Mouse (Mus musculus) cerebral cortex, adult 2 months (tissue): ENCODE measurements around the gene Podxl.

Source experiments
- WGBS: fragments of 180-500 bp; shearing (Covaris S2); methylation state at CpG from one replicate; pipeline ENCODE4 v1.1.7; 2018; 5-methylcytosine and 5-hydroxymethylcytosine counted together

Podxl gene

GRCm38 (mm10) chr6:31523657-31524056 is 40.1 kb downstream of the Podxl start:
- WGBS: 88% methylated on average over 4 of the region's 4 CpGs

DNA sequence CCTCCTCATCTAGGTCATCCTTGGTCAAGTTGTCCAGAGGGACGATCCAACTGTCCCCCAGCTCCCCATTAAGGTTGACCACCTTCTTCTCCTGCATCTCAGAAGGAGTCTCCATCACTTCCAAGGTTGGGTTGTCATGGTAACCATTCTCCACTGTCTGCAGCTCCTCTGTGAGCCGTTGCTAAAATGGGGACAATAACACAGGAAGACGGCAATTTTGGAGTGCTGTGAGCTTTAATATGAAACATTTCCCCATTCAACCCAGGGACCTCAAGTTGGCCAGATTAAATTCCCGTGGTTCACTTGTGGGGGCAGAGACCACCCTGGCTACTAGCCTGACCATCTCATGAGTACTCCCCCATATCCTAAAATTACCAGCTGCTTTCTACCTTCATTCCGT is 40.7 kb downstream of the Podxl start:
- WGBS: 24% methylated on average over 5 of the region's 5 CpGs

DNA sequence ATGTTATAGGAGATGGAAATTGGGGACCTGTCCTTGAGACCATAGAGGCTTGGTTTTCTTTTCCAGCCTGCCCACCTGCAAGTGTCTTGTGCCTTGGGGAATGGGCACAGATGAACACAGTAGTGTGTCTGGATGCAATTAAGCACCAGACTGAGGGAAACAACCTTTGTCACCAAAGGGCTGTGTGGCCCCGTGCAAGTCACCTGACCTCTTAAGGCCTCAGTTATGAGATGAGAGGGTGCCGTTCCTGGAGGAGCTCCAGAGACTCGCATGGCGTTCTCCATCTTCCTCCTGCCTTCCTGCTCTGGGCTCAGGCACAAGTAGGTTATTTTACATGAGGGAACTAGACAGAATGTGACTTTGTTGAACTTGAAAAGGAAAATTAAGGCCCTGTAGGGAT is 41.3 kb downstream of the Podxl start:
- 76% methylated on average over 4 of the region's 4 CpGs for WGBS

- WGBS: 62% methylated on average over 8 of the region's 8 CpGs
These were observed 42.1 kb downstream of the Podxl start for GRCm38 (mm10) chr6:31521491-31522355.

- WGBS: 64% methylated on average over 7 of the region's 7 CpGs
These were observed 43.1 kb downstream of the Podxl start for GRCm38 (mm10) chr6:31520486-31521215.

DNA sequence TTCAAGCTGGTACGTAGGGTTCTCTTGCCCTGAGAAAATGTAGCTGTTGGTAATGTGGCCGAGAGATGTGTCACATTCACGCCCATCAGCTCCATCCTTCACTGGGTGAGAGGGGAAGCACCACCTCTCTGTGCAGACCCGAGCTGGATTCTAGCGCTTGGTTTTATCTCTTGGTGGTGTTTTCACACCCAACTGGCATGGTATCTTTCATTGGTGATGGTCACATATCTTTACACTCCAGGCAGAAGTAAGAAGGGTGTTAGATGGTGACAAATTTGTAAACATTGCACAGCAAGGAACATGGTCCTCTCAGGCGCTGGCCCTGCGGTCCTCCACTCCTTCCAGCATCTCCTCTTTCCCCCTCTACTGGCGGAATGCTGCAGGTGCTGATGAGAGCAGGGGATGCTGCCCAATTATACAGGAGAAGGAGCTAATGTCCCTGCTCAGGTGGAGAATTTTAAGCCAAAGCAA is 44.7 kb downstream of the Podxl start:
- WGBS: 67% methylated on average over 8 of the region's 8 CpGs

DNA sequence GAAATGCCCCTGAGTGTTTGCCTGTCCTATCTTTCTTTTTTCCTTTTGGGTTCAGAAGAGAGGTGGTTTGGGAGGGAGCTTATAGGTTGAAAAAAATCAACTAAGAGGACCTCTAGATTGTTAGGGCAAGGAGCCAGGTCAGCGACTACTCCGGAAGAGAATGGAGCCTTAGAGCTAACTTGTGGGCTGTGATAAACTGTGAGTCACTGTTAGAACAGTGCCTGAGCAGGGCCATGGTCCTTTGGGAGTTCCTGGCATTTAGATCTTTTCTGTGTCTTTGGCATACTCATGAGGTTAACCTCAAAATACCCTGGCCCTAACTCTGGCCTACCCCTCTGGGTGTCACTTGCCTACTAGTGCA is 45.5 kb downstream of the Podxl start:
- WGBS: 33% methylated on average over 2 of the region's 2 CpGs

DNA sequence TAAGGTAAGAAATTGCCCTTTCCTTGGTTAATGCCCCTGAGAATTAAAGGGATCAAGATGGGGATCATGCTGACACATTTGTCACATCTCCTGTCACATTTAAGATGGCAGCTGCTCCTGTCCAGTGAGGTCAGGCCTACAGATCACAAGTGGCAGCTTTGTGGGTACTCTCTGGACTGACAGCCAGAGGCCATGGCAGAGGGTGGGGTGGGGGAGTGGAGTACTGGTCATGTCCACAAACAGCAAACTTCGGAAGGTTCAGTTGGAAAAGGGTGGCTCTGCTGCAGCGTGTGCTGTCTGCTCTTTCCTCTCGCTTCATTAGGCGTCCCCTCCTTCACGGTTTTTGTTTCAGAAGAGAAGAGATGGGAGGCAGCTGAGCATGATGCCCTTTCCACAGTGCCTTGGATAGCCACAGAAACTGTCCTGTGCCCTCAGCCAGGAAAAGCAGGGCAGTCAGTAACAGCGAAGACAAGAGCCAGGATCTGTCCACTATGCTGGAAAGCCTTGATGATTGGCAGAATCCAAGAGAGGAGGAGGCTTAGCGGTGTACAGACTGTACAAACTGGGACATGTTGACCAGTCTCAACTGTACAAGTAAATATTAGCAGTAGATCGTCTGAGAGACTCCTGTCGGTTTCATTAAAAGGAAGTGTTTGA is 46.0 kb downstream of the Podxl start:
- WGBS: 66% methylated on average over 9 of the region's 9 CpGs

DNA sequence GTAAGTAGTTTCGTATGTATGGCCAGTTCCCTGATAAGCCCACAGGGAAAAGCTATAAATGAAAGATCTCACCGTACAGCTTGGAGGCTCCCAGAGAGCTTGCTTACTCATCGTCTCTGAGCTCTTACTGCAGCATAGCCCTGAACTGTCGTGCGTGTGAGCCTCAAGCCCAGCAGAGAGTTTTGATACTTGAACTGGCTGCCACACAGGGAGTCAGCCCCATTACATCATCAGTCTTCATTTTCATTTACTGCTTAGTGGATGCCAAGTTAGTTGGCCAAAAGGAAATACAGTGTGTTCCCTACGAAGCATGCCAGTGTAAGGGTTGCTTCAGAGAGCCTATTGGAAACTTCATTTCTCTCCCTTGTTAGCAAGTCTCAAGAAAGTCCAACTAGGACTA is 50.1 kb downstream of the Podxl start:
- 33% methylated on average over 6 of the region's 6 CpGs for WGBS

GRCm38 (mm10) chr6:31502614-31503013 is 61.2 kb downstream of the Podxl start:
- 32% methylated on average over 2 of the region's 2 CpGs for WGBS

GRCm38 (mm10) chr6:31500260-31500659 is 63.5 kb downstream of the Podxl start:
- WGBS: 91% methylated on average over 2 of the region's 2 CpGs

DNA sequence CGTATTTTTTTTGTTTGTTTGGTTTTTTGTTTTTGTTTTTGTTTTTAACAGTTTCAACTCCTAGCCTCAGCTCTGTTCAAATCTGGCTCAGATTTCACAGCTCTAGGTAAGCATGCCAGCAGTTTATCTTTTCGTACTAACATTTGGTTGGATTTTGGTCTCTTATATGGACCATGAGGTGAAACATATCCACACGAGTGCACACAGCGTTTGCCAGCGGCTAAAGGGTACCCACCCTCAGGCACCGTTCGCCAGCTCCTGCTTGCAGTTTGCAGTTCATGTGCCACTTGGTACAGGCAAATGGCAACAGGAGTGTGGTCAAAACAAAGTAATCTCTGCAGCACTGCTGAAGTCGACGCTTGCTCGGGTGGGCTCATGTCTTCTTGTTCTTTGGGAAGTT is 63.9 kb downstream of the Podxl start:
- WGBS: 77% methylated on average over 10 of the region's 10 CpGs

DNA sequence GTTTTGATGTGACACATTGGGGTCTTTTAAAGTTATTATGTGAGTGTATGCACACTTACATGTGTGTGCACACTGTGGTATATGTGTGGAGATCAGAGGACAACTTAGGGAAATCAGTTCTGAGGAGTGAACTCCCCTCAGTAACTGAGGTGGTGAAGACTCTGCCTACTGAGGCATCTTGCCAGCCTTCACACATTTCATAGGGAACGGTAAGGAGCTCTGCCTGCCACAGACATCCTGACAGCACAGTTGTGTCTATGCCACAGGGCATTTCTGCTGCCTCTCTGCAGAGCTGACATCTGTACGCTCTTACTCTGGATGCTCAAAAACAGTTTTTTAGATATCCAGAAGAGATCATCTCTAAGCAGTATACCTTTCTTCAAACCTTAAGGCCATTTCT is 67.6 kb downstream of the Podxl start:
- 41% methylated on average over 2 of the region's 2 CpGs for WGBS

DNA sequence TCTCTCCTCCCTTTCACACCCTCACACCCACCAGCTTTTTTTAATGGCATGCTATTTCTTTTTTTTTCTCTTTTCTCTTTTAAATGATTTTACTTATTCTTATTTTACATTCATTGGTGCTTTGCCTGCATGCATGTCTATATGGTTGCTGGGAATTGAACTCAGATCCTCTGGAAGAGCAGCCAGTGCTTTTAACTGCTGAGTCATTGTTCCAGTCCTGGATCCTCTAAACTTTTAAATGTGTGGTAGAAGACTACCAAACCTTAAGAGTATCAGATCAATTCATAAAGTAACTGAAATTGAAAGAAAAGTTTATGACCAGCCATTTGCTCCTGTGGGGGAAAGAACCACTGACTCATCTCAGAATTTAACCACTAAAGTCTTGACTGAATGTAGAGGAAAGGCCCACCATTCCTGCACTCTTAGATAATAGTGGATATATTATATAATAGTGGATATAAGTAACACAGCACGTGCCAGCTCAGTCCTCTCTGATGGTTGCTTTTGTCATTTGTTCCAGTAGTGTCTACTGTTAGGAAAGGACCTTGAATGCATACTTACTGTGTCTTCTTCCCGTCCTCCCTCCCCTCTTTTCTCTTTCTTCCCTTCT is 68.6 kb downstream of the Podxl start:
- 67% methylated on average over 2 of the region's 2 CpGs for WGBS

DNA sequence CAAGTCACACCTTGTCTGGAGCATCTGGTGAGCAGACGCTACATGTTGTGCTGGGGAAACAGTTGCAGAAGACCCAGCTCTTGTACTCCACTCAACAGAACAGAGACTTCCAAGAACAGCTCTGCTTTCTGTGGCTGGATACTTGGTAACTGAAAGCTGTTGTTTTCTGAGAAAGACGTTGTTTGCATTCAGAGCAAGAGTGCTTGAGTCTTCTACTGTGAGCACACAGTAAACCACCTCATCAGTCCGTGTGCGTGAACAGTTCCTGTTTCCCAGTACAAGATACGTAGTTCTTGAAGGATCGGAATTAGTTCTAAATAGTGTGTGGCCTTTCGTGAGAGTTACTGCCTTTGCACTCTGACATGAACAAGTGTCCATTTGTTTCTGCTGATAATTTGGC is 73.8 kb downstream of the Podxl start:
- 77% methylated on average over 7 of the region's 7 CpGs for WGBS

DNA sequence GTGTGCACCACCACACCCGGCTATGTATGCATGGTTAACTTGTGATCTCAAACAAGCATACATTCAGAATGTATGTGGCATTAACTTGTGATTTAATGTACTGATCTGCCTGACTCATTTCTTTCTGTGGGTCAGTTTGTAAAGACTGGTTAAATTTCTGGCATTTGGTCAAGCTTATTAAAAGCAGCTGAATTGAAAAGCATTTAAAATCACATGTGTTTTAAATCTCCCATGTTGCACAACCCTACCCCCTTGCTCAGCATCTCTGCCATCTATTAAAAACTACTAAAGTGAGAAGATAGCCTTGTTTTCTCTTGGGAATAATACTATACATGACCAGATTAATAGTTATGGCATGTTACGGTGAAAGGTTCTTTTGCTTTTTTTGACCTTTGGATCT is 77.2 kb downstream of the Podxl start:
- WGBS: 93% methylated on average over 2 of the region's 2 CpGs

DNA sequence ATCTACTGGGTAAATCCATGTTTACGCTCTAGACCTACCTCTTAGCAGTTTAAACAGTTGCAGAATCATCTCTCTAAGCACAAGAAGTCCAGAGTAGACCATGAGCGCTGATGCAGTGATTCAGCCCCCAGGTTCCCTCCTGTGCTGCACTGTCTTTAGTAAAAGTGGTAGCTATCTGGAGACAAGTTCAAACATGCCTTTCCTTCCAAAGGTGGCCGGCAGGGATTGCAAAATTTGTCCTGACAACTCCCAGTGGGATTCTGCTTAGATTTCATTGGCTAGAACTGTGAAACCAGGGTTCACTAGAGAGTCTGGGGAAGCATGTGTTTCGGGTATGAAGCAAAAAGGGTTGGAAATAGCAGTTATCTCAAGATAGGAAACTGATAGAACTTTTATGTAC is 83.8 kb downstream of the Podxl start:
- WGBS: 84% methylated on average over 4 of the region's 4 CpGs

DNA sequence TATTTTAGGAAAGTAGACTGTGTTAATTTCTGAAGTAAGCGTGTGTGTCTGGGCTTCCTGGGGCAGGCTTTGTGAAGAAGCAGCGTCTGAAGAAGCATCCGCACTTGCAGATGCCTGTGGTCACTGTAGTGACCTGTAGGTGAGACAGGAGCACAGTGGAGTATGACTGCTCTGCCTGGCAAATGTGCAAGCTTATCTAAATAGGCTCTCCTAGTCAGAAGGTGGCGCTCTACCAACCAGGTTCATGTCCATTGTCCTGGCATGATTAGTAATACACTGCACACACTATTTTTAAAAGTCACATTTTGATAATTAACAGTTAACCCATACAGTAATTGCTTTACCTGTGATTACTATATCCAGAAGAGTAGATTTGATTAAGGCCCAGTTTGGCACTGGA is 85.6 kb downstream of the Podxl start:
- 83% methylated on average over 4 of the region's 4 CpGs for WGBS
